Mouse (Mus musculus) v-Abl transformed pro-B cells (cell line): ENCODE measurements around the gene Mkks.

Experiments used
- in situ Hi-C, 2 experiments: fragments of 400-800 bp; cut with MboI; formaldehyde crosslinking; loops; one replicate each; pipeline ENCODE4 v1.15.1; 2025; ENCODE audit not compliant: unreplicated experiment in 2 of 2

Gene Mkks

GRCm38 (mm10) chr2:136891068-136891950, at the start of gene Mkks, which contains the start of the genes Slx4ip and AL731706.1:
TSS of gene Mkks (minus strand) at chr2:136891389.
TSS of gene Slx4ip (plus strand) at chr2:136891218.
TSS of gene AL731706.1 (minus strand) at chr2:136891389.
- in situ Hi-C loops, result loop anchor here in 1 of 2 experiments (10.0 kb wide), 1 partner anchor 243 kb away; no protein-coding TSS in a partner anchor

DNA sequence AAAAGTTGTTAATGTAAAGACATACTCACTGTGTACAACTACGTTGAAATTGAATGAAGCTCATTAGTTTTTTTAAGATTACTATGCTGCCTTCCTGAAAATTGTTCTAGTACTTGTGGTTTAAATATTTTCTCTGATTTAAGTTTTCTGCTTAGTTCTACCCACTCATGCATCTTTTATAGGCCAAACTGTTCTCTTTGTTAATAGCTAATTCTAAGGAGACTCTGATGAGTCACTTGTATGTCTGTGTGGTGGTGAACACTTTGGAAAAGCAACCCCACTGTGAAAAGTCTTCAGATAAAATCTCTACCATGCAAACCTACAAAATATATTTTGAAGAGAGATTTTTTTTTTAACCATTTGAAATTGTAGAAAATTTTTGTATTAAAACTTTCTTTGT, 47.1 kb upstream of the Mkks start:
- in situ Hi-C loops, result no loop called here

DNA sequence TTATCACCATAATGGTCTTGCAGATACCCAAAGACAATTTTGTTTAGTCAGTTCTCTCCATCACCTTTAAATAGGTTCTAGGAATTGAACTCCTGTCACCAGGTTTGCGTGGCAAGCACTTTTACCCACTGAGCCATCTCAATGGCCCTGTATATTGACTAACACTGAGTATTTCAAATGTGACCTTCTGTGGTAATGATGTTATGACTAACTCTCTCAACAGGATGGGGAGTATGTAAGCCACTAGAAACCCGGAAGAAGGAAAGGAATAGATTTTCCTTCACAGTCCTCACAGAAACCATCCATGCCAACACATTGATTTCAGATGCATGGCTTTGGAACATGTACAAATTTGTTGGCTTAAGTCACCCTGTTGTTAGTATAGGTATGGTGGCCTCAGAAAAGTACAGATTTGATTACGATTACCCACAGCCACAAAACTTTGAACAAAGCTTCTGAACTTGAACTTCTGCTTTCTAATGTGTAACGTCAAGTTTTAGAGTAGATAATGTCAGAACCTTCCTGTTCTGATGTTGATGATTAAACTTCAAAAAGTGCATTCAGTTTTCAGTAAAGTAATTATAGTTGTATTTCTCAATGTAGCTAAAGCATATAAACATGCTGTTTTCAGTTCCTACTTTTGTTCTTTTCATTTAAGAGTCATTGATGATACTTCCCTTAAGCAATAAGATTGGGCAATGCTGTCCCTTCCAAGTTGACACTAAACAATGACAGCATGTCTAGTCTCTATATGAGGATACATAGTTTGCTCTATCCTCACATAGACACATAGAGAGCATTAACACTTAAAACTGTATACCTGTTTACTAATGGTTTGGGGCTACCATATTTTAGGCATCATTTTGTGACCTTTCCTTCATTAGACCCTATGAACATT, 45.5 kb upstream of the Mkks start:
- in situ Hi-C loops, result no loop called here

GRCm38 (mm10) chr2:136921003-136921408, 29.8 kb upstream of the Mkks start:
- in situ Hi-C loops, result no loop called here

DNA sequence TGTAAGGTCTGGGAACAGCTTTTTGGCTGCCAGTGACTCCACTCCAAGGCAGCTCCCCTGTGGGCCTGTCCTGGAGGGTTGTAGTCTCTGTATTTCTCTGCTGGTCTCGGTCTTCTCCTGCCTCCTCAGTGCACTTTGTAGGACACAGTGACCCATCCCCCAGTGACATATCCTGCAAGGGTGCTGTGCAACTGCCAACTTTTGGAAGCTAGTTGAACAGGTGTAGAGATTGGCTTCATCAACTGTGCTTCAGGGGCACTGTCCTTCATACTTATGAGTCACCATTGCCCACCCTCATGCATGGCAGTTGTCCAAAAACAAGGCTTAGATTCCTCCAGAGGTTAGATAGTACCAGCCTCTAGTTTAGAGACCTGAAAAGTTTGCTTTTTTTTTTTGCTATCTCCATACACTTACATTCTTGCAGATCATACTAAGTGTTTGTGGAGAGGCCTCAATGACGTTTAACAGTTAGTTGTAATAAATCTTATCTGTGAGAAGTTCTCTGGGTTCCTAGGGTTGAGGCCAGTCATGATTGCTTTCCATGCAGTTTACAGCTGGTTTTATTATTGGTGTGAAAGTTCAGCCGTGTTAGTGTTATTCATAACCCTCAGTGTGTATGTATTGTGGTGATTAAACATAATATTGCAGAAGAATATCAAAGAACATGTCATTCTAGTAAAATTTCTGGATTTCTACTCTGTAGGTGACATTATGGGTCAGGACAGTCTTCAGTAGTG, 29.2 kb upstream of the Mkks start:
- in situ Hi-C loops, result no loop called here

GRCm38 (mm10) chr2:136919433-136919832, 28.2 kb upstream of the Mkks start:
- in situ Hi-C loops, result loop anchor here in 1 of 2 experiments (10.0 kb wide), 1 partner anchor 1025 kb away; no protein-coding TSS in a partner anchor

- in situ Hi-C loops, result loop anchor here (5.0 to 10.0 kb wide), 2 partner anchors 1028 to 1030 kb away; no protein-coding TSS in a partner anchor
Observed at GRCm38 (mm10) chr2:136914334-136914902, 23.2 kb upstream of the Mkks start.

DNA sequence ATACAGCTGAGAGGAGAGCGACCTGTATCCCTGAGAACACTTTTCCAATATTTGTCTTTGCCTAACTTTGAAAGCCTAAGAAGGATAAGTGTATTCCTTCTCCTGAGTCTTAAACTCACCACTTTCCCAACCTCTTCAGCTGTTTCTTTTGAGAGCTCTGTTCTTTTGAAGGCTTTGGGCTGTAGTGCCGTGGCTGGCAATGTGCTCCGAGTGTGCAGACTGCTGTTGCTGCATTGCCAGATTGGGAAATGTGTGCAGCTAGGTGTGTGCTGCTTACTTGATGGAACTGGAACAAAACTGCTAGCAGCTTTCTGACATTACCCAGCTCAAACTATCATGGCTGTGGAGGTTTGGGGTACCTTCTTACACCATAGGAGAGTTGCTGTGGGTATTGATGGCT, 21.8 kb upstream of the Mkks start:
- in situ Hi-C loops, result loop anchor here (5.0 to 10.0 kb wide), 2 partner anchors 1029 to 1032 kb away; no protein-coding TSS in a partner anchor

- in situ Hi-C loops, result loop anchor here (5.0 to 10.0 kb wide), 2 partner anchors 1030 to 1033 kb away; no protein-coding TSS in a partner anchor
Observed at GRCm38 (mm10) chr2:136911958-136912411, 20.8 kb upstream of the Mkks start.

DNA sequence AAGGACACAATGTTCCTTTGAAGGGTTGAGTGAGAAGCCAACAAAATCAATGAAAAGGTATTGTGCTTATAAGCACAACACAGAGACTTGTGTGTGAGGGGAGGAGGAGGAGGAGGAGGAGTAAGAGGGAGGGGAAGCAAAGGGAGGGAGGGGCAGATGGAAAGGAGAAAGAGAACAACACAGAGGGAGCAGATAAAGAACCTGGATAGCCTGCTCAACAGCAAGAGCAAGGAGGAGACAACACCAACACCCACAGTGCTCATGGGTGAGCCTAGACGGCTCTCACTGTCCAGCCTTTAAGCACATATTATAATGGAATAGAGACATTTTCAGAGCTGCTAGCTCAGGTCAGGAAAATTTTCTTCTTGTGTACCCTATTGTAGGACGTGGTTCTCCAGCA, 18.1 kb upstream of the Mkks start:
- in situ Hi-C loops, result no loop called here

DNA sequence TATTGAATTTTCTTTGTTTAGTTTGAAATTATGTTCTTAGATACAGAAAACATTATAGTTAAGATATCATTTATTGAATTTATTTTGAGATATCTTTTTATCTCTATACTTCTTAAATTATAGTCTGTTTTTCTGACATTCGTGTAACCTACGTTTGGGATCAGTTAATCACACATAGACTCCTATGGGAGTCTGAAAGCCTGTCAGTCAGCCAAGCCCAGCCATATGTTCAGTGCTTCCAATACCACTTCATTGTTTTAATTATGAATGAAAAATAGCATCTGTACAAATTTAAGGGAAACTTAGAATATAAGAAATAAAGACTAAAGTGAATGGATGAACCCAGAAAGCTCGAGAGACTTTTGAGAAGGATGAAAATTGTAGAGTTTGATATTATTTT, 17.4 kb upstream of the Mkks start:
- in situ Hi-C loops, result no loop called here

DNA sequence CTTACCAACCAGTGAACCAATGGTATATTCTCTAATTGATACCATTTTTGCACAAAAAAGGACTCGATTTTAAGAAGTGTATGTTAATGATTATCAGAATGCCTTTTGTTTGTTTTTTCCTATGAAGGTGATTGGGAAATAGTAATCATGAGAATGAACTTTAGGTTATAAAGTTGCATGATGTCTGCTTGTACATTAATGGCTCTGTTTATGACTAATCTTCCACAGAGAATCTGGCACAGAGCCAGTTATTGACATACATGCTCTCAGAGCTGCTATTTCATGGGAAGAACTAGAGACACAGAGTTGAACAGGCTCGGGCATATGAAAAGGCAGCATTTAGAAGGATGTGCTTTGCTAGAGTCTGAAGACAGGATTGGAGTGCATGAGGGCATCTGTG, 4.9 kb upstream of the Mkks start:
- in situ Hi-C loops, result loop anchor here in 1 of 2 experiments (10.0 kb wide), 1 partner anchor 239 kb away; no protein-coding TSS in a partner anchor

- in situ Hi-C loops, result loop anchor here in 1 of 2 experiments (10.0 kb wide), 1 partner anchor 240 kb away; no protein-coding TSS in a partner anchor
Observed at GRCm38 (mm10) chr2:136894494-136894893, 3.3 kb upstream of the Mkks start.

- in situ Hi-C loops, result loop anchor here in 1 of 2 experiments (10.0 kb wide), 1 partner anchor 243 kb away; no protein-coding TSS in a partner anchor
Observed at GRCm38 (mm10) chr2:136891951-136892371, 772 bp upstream of the Mkks start.

GRCm38 (mm10) chr2:136890716-136891067, 497 bp downstream of the Mkks start:
- in situ Hi-C loops, result loop anchor here in 1 of 2 experiments (10.0 kb wide), 1 partner anchor 244 kb away; no protein-coding TSS in a partner anchor

DNA sequence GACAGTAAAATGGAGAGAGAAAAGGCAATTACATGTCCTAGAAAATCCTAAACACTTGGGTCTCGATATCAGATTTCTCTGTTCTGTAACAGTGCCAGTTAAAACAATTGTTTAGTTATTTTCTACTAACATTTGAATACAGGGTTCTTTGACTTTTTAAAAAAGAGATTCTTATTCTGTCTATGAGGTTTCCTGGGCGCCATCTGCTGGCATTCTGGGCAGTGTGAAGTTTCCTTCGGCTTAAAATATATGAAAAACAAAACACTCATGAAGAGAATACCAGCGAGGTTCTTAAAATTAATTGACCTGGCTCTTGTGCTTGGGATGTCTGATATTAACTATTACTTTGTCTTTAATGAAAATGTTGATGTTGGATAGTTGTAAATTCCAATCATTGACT, 4.3 kb downstream of the Mkks start:
- in situ Hi-C loops, result no loop called here

DNA sequence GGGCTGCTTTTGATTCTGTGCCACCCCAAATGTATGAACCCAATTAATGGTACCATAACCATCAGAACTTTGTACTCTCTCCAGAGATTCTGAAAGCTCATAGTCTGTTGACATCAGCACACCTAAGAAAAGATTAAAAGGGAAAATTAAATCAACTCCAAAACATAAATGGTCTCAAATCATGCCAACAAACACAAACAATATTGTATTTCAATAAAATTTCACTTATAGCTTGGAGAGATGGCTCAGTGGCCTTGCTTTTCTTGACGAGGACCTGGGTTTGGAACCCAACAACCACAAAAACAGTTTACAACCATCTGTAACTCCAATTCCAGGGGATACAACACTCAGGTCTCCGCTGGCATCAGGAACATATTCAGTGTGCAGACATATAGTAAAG, 5.6 kb downstream of the Mkks start, which contains the start of gene AL731706.2:
Gene AL731706.2, minus strand, starts transcription at position 101 of the 400 bp plus-strand sequence.
- in situ Hi-C loops, result no loop called here

DNA sequence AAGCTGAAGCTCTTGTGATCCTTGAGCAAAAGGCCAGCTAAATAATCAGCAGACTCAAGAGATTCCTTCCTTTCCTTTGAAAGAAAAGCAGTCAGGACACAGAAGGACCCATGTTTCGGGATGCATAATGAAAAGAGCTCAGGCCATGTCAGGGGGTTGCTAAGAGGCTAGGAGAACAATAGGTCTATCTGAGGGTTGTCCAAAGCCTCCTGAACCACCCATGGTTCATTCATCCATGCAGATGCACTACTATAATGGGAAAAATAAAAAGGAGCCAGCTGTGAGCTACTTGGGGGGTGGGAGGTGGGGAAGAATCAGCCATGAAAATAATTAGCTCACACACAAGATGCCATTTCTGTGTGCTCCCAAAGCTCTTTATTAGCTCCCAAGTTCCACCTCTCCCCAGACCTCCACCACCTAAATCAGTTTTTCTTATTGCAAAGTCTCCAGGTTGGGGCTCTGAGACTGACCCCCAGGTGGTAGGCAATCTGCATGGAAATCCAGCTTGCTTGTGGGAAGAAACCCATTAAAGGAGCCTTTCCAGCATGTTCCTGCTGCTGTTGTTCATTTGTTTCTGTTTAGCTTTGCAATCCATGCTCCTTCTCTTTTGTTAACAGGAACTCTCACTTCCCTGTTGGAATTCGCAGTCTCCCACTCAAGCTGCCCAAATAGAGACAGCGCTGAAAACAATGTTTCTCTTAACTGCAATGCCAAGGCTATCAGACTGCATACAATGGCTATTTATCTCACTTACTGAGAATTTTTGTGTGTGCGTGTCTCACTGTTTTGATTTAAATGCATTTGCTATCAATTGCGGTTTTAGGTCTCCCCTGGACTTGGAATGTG, 36.4 kb downstream of the Mkks start:
- in situ Hi-C loops, result no loop called here
